Mouse (Mus musculus): Measurements from ENCODE around the gene Zcchc13. TPM values are rescaled to one million over a fixed set of nuclear protein-coding genes. Genes with fewer than 3 reads are reported as not detected.
"Not testable (repeated sequence)": the region's sequence is repeated elsewhere in the genome, so short reads cannot be mapped to it uniquely, and the experiment has no call there.

Gene Zcchc13
- polyA plus RNA-seq, 3 experiments from 2014 or later = not detected

DNA sequence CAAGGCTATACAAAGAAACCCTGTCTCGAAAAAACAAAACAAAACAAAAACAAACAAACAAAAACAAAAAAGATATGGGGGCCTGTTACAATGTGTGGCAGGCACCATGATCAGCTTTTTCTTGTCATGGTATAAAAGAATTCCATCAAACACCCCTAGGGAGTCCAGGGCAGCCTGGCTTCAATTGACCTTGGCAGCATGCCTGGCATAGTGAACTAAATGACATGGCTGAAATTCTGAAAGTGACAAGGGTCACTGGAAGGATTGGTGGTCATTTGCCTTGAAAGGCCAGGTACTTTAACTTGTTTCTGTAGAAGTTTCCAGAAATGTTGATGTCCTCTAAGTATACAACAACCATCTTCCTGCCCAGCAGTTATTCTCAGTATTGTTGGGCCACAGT, 13.9 kb downstream of the Zcchc13 start:
- no peak for ATAC-seq

- ATAC-seq = no peak
These were observed 21.7 kb downstream of the Zcchc13 start for GRCm38 (mm10) chrX:103652048-103652447.

DNA sequence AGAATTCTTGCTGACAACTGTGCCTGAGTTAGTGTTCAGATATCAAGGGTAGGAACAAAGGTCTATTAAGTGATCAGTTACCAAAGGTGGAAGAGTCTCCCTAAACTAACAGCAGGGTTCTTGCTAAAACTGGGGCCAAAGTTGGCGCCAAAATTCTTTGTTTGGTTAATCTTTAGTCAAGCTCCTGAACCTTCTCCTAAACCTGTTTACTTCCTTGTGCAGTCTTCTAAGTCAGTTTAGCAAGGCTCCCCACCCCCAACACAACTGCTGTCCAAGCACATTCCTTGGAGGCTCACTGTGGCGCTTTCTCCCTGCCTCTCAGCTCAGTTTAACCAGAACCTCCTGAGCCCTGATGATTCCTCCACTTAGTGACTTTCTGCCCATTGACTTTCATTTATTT, 22.6 kb downstream of the Zcchc13 start:
- no peak for ATAC-seq

- ATAC-seq = no peak
These were observed 28.6 kb downstream of the Zcchc13 start for GRCm38 (mm10) chrX:103658985-103659384.

DNA sequence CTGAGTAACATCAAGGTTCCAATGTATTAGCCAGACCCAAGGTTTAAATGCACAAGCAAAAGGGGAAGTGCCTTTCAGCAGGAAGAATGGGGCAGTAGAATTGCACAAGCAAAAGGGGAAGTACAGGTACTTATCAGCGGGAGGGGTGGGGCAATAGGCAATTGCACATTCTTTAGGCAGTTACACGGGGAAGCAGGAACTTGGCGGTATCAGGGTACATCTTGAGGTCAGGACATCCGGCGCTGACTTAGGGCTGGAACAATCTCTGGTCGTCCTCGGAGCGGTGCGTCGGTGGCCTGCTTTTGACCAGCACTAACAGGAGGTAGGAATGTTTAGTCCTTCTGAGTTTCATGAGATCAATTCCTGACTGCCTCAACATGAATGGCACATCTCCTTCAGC, 34.1 kb downstream of the Zcchc13 start:
- ATAC-seq = not testable (repeated sequence)

- no peak for ATAC-seq
These were observed 39.9 kb downstream of the Zcchc13 start for GRCm38 (mm10) chrX:103670245-103670644.

DNA sequence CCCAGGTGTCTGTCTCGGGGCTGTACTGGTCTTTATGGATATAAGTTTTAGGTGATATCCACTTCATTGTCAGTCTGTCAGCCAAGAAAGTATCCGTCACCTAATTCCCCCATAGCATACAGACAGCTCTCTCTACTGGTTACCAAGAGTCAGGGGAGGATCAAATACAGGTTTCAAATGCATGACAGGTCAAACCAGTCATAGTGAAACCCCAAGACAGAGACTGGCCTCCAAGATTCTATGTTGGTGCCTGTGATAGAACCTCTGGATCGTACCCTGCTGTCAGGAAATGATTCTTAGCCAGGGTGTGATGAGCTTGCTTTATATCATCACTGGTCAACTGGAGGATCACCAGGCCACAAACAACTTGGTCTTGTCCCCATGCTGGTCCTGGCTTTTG, 43.4 kb downstream of the Zcchc13 start:
- no peak for ATAC-seq

DNA sequence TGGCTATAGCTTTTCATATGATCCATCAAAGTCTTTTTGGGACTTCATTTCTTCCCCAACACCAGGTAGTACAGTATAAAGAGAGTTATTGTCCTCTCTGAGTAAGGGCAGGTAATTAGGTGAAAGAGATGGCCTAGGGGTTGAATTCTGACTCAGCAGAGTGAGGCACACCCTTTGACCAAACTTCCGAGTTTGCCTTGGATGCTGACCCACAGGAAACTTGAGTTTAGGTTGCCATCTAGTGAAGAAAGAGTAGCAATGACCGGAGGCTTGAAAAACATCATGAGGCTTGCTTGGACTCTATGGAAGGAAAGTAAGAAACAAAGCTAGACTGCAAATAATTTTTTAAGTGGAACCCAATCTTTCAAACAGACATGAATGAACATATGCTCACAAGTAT, 44.3 kb downstream of the Zcchc13 start:
- ATAC-seq = no peak

Other genes starting within 250 kb of the Zcchc13 start
- gene Tsx, start 216.1 kb upstream of the Zcchc13 start, polyA plus RNA-seq (2017; shearing (Covaris generic)) = under 1 TPM in 2 of 3 experiments, not detected in 1; 0.85 to 0.91 TPM
- gene Gm26992, start 208.6 kb upstream of the Zcchc13 start, polyA plus RNA-seq (2017; shearing (Covaris generic)) = not detected
- under 1 TPM in 2 of 3 experiments, not detected in 1; 0.21 to 0.70 TPM for gene Slc16a2, start 191.4 kb downstream of the Zcchc13 start, polyA plus RNA-seq (2017; shearing (Covaris generic))